Mouse (Mus musculus) forebrain, embryonic 13.5 days (tissue): Measurements from ENCODE around the gene Draxin. TPM values are rescaled to one million over a fixed set of nuclear protein-coding genes. Genes with fewer than 3 reads are reported as not detected.

Experiments used
- ATAC-seq: fragments of 200-750 bp; cut with Nextera tagmentation; 2 replicates; pipeline ENCODE4 v1.8.0; 2017
- H3K27ac ChIP-seq: fragments of 300-500 bp; sonication (generic); 2 replicates; pipeline ENCODE4 v1.5.1; 2015; ENCODE audit warnings: inconsistent platforms, mild to moderate bottlenecking, moderate library complexity
- H3K27me3 ChIP-seq: fragments of 300-500 bp; sonication (generic); 2 replicates; pipeline ENCODE4 v1.6.1; 2015; ENCODE audit warnings: mild to moderate bottlenecking, inconsistent platforms
- H3K36me3 ChIP-seq: fragments of 300-500 bp; sonication (generic); 2 replicates; pipeline ENCODE4 v1.6.1; 2015; ENCODE audit warnings: mild to moderate bottlenecking, inconsistent platforms; ENCODE audit not compliant: poor library complexity, severe bottlenecking
- H3K4me1 ChIP-seq: fragments of 300-500 bp; sonication (generic); 2 replicates; pipeline ENCODE4 v1.6.1; 2015; ENCODE audit warnings: inconsistent platforms
- H3K4me2 ChIP-seq: fragments of 300-500 bp; sonication (generic); 2 replicates; pipeline ENCODE4 v1.6.1; 2015; ENCODE audit warnings: inconsistent platforms, mild to moderate bottlenecking, moderate library complexity
- H3K4me3 ChIP-seq: fragments of 300-500 bp; sonication (generic); 2 replicates; pipeline ENCODE4 v1.5.1; 2015; ENCODE audit warnings: mild to moderate bottlenecking, inconsistent platforms
- H3K9ac ChIP-seq: fragments of 300-500 bp; sonication (generic); 2 replicates; pipeline ENCODE4 v1.6.1; 2015; ENCODE audit warnings: mild to moderate bottlenecking, inconsistent platforms
- H3K9me3 ChIP-seq: fragments of 300-500 bp; sonication (generic); replicated peaks from 2 replicates; pipeline ENCODE4 v1.6.1; 2016; ENCODE audit warnings: inconsistent platforms
- WGBS: fragments of 180-500 bp; shearing (Covaris S2); methylation state at CpG from one replicate; pipeline ENCODE4 v1.1.7; 2015; 5-methylcytosine and 5-hydroxymethylcytosine counted together
- polyA plus RNA-seq: library from polyadenylated mRNA; unstranded; fragments of >200 nt; fragmentation: Nextera tagmentation; extraction: Ambion mirVana; gene quantifications from 2 replicates; pipeline ENCODE4 v1.2.1, GENCODE M21; 2015

Gene Draxin
- polyA plus RNA-seq, 1 experiment from 2014 or later: 11.7 TPM

DNA sequence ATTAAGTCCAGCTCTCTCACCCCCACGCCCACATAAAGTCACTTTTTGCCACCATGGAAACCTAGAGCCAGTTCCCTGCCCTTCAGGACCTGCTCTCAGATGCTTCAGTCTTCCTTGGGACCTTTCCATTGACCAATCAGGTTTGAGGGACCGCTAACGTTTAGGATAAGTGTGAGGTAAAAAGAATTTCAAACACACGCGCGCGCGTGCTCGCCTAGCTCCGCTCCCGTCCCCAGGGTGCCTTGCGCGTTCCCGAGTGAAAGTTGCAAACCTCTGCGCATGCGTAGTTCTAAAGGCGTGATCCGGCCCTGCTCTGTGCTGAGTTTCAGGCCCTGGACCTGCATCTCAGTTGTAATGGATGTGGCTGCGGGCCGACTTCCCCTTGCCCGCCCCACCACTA lies 55.2 kb downstream of the Draxin start:
- Histone ChIP-seq H3K9ac (peak overlapping the region; percentile 50; the same call in 1 of the 2 replicates), H3K9me3 (no peaks in the 10 kb centered on the region), H3K27me3 (no peaks in the 10 kb centered on the region), H3K36me3 (peaks cover 3% of the 10 kb centered on the region; the same call in 1 of the 2 replicates), H3K27ac (no peak overlapping the region), H3K4me2 (peak overlapping the region; percentile 57), H3K4me3 (peak overlapping the region; percentile 28), H3K4me1 (peaks cover 4% of the 10 kb centered on the region; the same call in 1 of the 2 replicates)
- WGBS: 39% methylated on average over 21 of the region's 21 CpGs
- ATAC-seq: peak; percentile 43; the same call in 1 of the 2 replicates

DNA sequence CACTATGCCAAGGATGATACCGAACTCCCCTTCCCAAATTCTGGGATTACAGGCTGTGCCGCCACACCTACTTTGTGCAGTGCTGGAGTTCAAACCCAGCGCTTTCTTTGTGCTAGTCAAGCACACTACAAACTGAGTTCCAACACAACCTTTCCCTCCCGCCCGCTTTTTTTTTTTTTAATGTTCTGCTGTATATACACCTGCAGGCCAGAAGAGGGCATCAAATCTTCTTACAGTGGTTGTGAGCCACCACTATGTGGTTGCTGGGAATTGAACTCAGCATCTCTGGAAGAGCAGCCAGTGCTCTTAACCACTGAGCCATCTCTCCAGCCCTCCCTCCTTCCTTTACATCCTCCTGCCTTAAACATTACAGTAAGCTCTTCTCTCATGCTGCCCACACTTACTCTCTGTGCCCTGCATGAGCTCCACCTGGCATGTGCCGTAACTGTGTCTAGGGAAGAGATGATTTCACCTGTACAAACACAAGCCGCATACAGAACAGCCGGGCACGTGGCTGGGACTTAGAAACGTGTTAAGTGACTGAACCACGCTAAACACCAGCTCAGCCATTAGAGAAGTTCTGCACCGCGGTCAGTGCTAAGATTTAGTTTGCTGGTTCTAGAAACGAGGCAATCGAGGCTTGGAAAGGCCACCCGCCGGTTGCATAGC lies 55.8 kb downstream of the Draxin start:
- Histone ChIP-seq H3K27ac (no peak overlapping the region), H3K27me3 (no peaks in the 10 kb centered on the region), H3K4me2 (peak overlapping the region; percentile 57), H3K36me3 (no peaks in the 10 kb centered on the region; the same call in 1 of the 2 replicates), H3K4me1 (peaks cover 4% of the 10 kb centered on the region; the same call in 1 of the 2 replicates), H3K9me3 (no peaks in the 10 kb centered on the region), H3K4me3 (peak overlapping the region; percentile 28), H3K9ac (peak overlapping the region; percentile 50; the same call in 1 of the 2 replicates)
- 50% methylated on average over 17 of the region's 17 CpGs for WGBS
- ATAC-seq: peak; percentile 26; the same call in 1 of the 2 replicates

DNA sequence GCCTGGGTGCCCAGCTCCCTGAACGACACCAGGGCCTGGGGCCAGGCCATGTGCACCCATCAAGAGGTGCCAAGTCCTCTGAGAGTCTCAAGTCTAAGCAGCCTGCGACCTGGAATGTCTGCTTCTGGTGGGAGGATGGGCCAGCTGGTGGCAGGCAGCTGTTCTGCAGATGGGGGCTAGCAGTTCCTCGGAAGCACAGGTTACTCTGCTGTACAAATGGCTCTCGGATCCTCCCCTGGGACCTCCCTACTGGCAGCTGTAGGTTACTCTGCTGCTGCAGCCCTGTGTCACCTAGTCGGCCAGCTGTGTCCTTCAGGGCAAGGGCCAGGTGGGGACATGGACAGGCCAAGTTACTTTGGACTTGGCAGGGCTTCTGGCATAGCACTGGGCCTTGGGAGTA lies 59.0 kb downstream of the Draxin start:
- Histone ChIP-seq H3K9me3 (no peaks in the 10 kb centered on the region), H3K9ac (no peak overlapping the region), H3K27ac (no peak overlapping the region), H3K4me2 (no peak overlapping the region), H3K4me1 (peaks cover 4% of the 10 kb centered on the region; the same call in 1 of the 2 replicates), H3K27me3 (no peaks in the 10 kb centered on the region), H3K4me3 (no peak overlapping the region), H3K36me3 (no peaks in the 10 kb centered on the region)
- 68% methylated on average over 5 of the region's 5 CpGs for WGBS
- no peak for ATAC-seq

DNA sequence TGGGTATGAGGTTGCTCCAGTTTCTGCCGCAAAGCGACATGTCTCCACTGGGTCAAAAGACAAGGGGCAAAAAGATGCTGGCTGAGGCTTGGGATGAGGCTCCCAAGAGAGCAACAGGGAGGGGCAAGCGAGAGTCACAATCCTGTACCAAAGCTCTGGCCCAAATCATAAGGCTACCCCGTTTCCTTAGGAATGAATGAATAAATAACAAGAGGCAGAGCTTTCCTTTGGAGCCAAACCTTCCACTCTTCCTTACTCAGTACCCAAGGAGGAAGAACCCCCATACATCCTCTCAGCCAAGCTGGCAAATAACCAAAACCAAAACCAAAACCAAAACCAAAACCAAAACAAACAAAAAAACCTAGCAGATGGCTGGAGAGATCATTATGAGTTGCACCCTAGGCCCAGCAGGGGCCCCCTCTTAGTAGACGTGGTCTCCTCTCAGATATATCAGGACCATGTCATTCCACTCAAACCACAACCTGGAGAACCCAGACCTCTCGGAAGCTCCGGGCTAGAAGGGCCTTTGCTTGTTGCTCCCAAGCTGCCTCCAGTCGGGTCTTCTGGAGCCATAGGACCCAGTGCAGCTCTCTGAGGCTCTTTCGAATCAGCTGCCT lies 60.8 kb downstream of the Draxin start:
- Histone ChIP-seq H3K4me1 (no peaks in the 10 kb centered on the region), H3K4me3 (no peak overlapping the region), H3K36me3 (no peaks in the 10 kb centered on the region), H3K4me2 (no peak overlapping the region), H3K27ac (no peak overlapping the region), H3K27me3 (no peaks in the 10 kb centered on the region), H3K9ac (no peak overlapping the region), H3K9me3 (no peaks in the 10 kb centered on the region)
- 87% methylated on average over 9 of the region's 9 CpGs for WGBS
- ATAC-seq: no peak

DNA sequence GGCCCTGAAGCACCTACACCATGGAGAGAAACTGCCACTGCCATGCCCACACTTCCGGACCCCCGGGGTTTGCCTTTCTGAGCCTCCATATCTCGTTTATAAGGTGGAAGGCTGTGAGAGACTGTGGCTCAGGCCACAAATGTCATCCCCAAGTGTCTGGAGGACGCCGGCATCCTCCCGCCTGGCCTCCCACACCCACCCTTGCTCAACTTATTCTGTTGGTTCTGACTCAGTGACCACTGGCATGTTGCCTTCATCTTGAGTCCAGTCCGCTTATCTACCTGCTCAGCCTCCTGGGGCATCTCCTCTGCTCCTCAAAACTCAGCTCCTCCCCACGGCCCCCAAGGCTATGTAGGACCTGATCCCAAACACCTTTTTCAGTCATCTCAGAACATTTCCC lies 63.2 kb downstream of the Draxin start:
- Histone ChIP-seq H3K27me3 (no peaks in the 10 kb centered on the region), H3K27ac (no peak overlapping the region), H3K4me2 (no peak overlapping the region), H3K4me3 (no peak overlapping the region), H3K9ac (no peak overlapping the region), H3K36me3 (no peaks in the 10 kb centered on the region), H3K9me3 (no peaks in the 10 kb centered on the region), H3K4me1 (no peaks in the 10 kb centered on the region)
- ATAC-seq: no peak
- WGBS: 86% methylated on average over 8 of the region's 8 CpGs

DNA sequence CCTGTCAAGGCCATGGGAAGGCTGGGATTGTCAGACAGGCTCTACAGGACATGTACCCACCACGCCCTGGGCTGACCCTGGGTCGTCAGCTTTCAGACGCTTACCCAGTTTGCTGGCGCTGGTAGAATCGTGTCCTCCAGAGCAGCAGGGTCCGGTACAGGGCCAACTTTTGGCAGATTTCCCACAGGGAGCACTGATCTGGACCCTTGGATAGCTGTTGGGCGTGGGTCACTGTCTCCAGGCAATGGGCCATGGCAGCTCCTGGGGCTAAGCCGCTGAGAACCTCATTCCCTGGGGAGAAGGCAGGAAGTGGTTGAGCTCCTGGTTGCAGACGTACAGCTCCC lies 64.1 kb downstream of the Draxin start:
- Histone ChIP-seq H3K4me3 (no peak overlapping the region), H3K4me1 (no peaks in the 10 kb centered on the region), H3K9me3 (no peaks in the 10 kb centered on the region), H3K27me3 (no peaks in the 10 kb centered on the region), H3K36me3 (no peaks in the 10 kb centered on the region), H3K27ac (no peak overlapping the region), H3K4me2 (no peak overlapping the region), H3K9ac (no peak overlapping the region)
- 66% methylated on average over 9 of the region's 9 CpGs for WGBS
- ATAC-seq: no peak

DNA sequence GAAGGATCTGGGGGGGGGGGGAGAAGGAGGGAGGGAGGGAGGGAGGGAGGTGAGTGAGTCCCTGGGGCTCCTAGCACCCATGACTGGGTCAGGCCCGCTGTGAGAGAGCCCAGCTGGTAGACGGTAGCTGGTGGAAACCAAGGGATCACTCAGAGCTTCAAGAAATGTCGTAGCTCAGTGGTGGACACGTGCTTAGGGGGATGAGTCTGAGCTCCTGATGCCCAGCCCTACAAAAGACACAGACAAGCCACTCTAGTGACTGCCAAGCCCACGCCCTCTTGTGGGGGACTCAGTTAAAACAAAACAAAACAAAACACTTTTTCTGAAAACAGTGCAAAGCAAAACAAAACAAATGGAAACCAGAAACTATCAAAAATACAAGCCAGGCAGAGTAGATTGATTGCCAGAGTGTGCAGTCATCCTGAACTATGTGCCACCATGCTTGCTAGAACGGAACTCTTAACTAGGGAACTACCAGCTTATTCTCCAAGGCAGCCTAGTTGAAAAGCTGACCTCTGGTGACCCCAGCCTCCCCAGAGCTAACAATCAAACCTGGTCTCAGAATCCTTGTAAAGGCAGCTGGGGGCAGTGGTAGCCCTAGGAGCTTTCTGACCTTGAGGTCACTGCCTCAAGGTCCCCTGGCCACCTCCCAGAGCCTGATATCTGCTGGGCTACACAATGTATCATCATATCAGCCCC lies 64.6 kb downstream of the Draxin start:
- WGBS: 38% methylated on average over 6 of the region's 6 CpGs
- no peaks in the 10 kb centered on the region for H3K4me1 ChIP-seq
- no peak overlapping the region for H3K4me3 ChIP-seq
- H3K9me3 ChIP-seq: no peaks in the 10 kb centered on the region
- no peaks in the 10 kb centered on the region for H3K36me3 ChIP-seq
- H3K9ac ChIP-seq: no peak overlapping the region
- H3K27ac ChIP-seq: no peak overlapping the region
- no peak overlapping the region for H3K4me2 ChIP-seq
- no peak for ATAC-seq
- no peaks in the 10 kb centered on the region for H3K27me3 ChIP-seq

DNA sequence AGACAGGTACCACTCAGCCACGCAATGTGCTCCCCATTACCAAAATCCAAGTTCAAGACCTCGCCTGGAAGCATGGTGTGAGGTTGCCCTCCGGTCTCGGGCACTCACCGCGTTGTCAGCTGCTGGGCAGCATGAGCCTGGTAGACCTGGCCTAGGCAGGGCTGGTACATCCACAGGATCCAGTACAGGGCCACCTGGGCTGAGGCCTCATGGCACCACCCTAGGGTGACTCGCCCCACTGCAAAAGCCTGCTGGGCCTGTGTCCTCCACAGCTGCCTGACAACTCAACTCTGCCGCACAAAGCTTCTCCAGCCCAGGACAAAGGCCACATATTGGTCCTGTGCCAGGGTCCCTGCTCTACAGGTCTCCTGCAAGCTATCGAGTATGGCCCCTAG lies 69.4 kb downstream of the Draxin start:
- H3K27ac ChIP-seq: no peak overlapping the region
- no peaks in the 10 kb centered on the region for H3K4me1 ChIP-seq
- WGBS: 89% methylated on average over 9 of the region's 9 CpGs
- H3K9ac ChIP-seq: no peak overlapping the region
- H3K9me3 ChIP-seq: no peaks in the 10 kb centered on the region
- no peak overlapping the region for H3K4me2 ChIP-seq
- H3K36me3 ChIP-seq: peaks cover 31% of the 10 kb centered on the region
- ATAC-seq: no peak
- H3K27me3 ChIP-seq: no peaks in the 10 kb centered on the region
- no peak overlapping the region for H3K4me3 ChIP-seq

DNA sequence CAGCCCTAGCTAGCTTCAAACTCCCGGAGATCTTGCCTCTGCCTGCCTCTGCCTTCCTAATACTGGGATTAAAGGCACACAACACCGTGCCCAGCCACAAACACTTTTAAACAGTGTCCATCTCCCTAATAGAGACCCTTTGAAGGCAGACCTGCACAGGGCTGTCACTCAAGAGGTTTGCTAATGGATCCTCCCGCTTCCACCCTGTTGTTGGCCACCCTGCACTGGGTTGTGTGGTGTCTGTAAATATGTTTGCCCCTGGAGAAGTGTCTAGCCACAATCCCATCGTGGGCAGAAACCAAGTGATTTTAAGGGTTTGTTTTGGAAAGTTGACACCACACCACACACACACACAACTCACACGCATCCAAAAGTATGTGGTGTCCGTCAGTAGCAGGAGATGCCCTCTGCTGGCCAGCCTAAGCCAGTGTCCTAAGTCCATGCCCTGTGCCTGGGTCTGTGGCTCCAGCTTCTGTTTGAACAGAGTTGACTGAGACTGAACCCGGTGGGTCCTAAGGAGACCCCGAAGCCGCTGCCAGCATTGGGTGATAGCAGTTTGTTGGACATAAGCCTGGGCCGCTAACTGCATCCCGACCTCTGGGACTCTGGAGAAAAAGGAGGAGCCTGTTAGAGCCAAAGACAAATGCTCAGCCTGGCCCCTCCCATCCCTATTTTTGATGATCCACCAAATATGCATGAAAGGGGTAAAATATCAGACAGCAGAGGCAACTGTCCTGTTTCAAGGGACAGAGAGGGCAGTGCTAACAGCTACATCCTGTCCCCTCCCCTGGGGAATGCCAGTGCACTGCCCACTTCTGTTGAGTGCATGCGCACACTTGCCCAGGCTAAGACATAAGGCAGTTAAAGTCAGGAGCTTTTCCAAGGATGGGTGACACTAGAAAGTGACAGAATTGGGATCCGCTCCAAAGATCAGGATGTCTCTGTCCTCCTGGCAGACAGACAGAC lies 70.1 kb downstream of the Draxin start:
- no peak overlapping the region for H3K9ac ChIP-seq
- H3K4me3 ChIP-seq: no peak overlapping the region
- WGBS: 57% methylated on average over 13 of the region's 13 CpGs
- H3K27me3 ChIP-seq: no peaks in the 10 kb centered on the region
- no peak overlapping the region for H3K4me2 ChIP-seq
- ATAC-seq: peak; percentile 64; the same call in 1 of the 2 replicates
- peaks cover 38% of the 10 kb centered on the region for H3K36me3 ChIP-seq
- no peak overlapping the region for H3K27ac ChIP-seq
- no peaks in the 10 kb centered on the region for H3K9me3 ChIP-seq
- H3K4me1 ChIP-seq: no peaks in the 10 kb centered on the region

DNA sequence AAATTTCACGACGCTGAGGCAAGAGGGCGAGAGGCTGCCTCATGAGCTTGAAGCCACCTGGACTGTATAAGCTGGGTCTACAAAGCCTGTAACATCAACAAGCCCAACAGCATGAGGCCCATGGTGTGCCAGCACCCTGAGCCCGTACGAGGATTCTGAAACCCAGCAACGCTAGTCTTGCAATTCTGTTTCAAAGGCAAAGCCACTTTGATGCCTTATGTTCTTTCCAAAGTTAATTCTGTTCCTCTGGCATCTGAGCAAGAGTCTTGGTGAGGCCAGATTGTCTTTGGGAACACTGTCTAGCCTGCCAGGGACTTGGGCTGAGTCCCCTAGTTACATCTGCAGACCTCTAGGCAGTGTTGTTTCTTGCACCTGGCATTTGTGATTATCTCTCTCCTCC lies 71.5 kb downstream of the Draxin start:
- H3K27ac ChIP-seq: no peak overlapping the region
- H3K4me3 ChIP-seq: no peak overlapping the region
- 91% methylated on average over 6 of the region's 6 CpGs for WGBS
- H3K9ac ChIP-seq: no peak overlapping the region
- H3K4me1 ChIP-seq: no peaks in the 10 kb centered on the region
- H3K27me3 ChIP-seq: no peaks in the 10 kb centered on the region
- H3K4me2 ChIP-seq: no peak overlapping the region
- peaks cover 52% of the 10 kb centered on the region for H3K36me3 ChIP-seq
- no peaks in the 10 kb centered on the region for H3K9me3 ChIP-seq
- no peak for ATAC-seq

DNA sequence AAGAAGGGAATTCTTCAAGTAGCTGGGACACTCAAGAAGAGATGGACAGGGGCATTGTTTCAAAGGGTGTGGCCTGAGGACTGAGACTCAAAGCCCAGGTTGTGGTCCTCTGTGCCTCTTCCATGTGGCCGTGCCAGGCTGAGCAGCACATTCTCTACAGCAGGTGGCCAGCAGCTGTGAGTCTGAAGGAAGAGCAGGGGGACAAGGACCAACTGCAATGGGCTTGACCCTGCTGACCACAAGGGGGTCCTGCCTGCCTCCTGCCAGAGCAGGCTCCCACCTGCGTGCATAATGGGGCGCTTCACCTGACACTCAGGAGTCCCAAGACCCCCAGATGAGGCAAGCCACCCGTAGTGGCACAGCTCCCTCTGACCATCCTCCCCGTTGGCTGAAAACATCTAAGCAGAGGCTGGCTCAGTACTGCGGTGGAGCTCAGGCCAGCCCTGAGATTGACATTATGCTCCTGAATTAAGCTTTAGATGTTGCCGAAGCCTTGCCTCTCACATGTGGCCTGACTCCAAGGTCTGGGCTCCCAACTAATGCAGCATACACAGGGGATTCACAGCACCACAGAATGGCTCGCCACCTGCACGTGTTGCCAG lies 72.2 kb downstream of the Draxin start:
- Histone ChIP-seq H3K4me3 (no peak overlapping the region), H3K9ac (no peak overlapping the region), H3K4me2 (no peak overlapping the region), H3K36me3 (peaks cover 59% of the 10 kb centered on the region), H3K27ac (no peak overlapping the region), H3K27me3 (no peaks in the 10 kb centered on the region), H3K4me1 (no peaks in the 10 kb centered on the region), H3K9me3 (no peaks in the 10 kb centered on the region)
- WGBS: 92% methylated on average over 9 of the region's 9 CpGs
- ATAC-seq: no peak
